Mouse (Mus musculus) myocyte (in vitro differentiated cells): Measurements from ENCODE around the gene Spata7.

Source experiments
- CEBPB ChIP-seq: IDR thresholded peaks from 2 replicates; pipeline ENCODE4 v1.6.1; 2011; ENCODE audit warnings: mild to moderate bottlenecking, moderate library complexity; ENCODE audit not compliant: poor library complexity, insufficient read depth, severe bottlenecking
- E2F4 ChIP-seq: IDR thresholded peaks from one replicate; pipeline ENCODE4 v1.6.1; 2011; ENCODE audit warnings: mild to moderate bottlenecking, control low read depth, moderate library complexity; ENCODE audit not compliant: insufficient read depth
- MAX ChIP-seq: IDR thresholded peaks from one replicate; pipeline ENCODE4 v1.6.1; 2011; ENCODE audit warnings: low read depth, mild to moderate bottlenecking, control low read depth
- MYOD1 ChIP-seq, 3 experiments: IDR thresholded peaks; one replicate each; pipeline ENCODE4 v1.6.1; 2011; ENCODE audit warnings: control low read depth in 2 of 3, low read depth in 2 of 3, mild to moderate bottlenecking in 2 of 3, moderate library complexity in 1 of 3; ENCODE audit not compliant: insufficient read length in 2 of 3, control insufficient read depth in 1 of 3
- MYOG ChIP-seq, 3 experiments: IDR thresholded peaks; one replicate each; pipeline ENCODE4 v1.6.1; 2011; ENCODE audit warnings: control low read depth in 2 of 3, low read depth in 2 of 3, mild to moderate bottlenecking in 2 of 3; ENCODE audit not compliant: insufficient read length in 2 of 3, control insufficient read depth in 1 of 3, insufficient read depth in 1 of 3
- POLR2A ChIP-seq: IDR thresholded peaks from one replicate; pipeline ENCODE4 v1.6.1; 2011; ENCODE audit warnings: low read depth, mild to moderate bottlenecking, control low read depth, moderate library complexity; ENCODE audit not compliant: insufficient read length
- POLR2AphosphoS2 ChIP-seq: IDR thresholded peaks from one replicate; pipeline ENCODE4 v1.6.1; 2011; ENCODE audit warnings: low read depth, control low read depth; ENCODE audit not compliant: insufficient read length
- REST ChIP-seq: IDR thresholded peaks from one replicate; pipeline ENCODE4 v1.6.1; 2011; ENCODE audit warnings: mild to moderate bottlenecking, control low read depth, moderate library complexity; ENCODE audit not compliant: insufficient read depth, insufficient read length
- SRF ChIP-seq: IDR thresholded peaks from one replicate; pipeline ENCODE4 v1.6.1; 2011; ENCODE audit warnings: low read depth; ENCODE audit not compliant: control insufficient read depth, insufficient read length
- TCF12 ChIP-seq: IDR thresholded peaks from one replicate; pipeline ENCODE4 v1.6.1; 2011; ENCODE audit warnings: mild to moderate bottlenecking, control low read depth; ENCODE audit not compliant: poor library complexity, insufficient read depth, severe bottlenecking
- TCF3 ChIP-seq: IDR thresholded peaks from one replicate; pipeline ENCODE4 v1.6.1; 2011; ENCODE audit warnings: low read depth, control low read depth; ENCODE audit not compliant: insufficient read length
- USF1 ChIP-seq: IDR thresholded peaks from one replicate; pipeline ENCODE4 v1.6.1; 2011; ENCODE audit warnings: low read depth, mild to moderate bottlenecking, control low read depth, moderate library complexity

DNA sequence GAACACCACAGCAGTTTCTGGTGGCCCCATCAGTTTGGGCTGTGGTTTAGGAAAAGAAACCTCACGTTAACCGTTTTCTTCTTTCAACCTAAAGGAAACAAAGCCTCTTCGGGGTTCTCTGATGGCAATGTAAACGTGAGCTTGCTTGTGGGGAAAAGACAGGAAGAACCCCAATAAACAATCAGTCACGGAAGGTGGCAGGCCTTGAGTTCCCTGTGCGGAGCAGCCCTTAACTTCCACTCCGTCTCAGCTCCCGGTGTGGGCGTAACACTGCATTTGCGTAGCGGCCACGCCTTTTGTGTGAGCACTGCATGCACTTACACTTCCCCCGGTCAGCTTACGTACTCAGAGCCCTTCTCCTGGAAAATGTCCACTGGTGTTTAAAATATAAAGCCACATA lies 49.4 kb downstream of the Spata7 start:
- TF ChIP-seq E2F4: no peak
- no peak for TF ChIP-seq CEBPB
- no peak for TF ChIP-seq POLR2A
- no peak for TF ChIP-seq POLR2AphosphoS2
- no peak for TF ChIP-seq MAX
- no peak for TF ChIP-seq USF1
- TF ChIP-seq TCF12: no peak
- TF ChIP-seq MYOG (IDR thresholded peaks at IDR 0.05; ENCODE audit: control insufficient read depth in 1 of 3, insufficient read depth in 1 of 3, insufficient read length in 2 of 3, low read depth in 2 of 3): no peak
- TF ChIP-seq MYOD1 (IDR thresholded peaks at IDR 0.05; ENCODE audit: control insufficient read depth in 1 of 3, insufficient read length in 2 of 3, low read depth in 2 of 3): no peak
- no peak for TF ChIP-seq REST
- no peak for TF ChIP-seq SRF
- TF ChIP-seq TCF3: no peak
